Mouse (Mus musculus) cerebellum, adult 11 months (tissue): ENCODE data around the gene Glt28d2.

Experiments used
- DNase-seq: peaks from one replicate; pipeline ENCODE4 v3.0.0; 2022

The Glt28d2 gene

GRCm38 (mm10) chr3:85820839-85821548 is 66.3 kb downstream of the Glt28d2 start:
- no peak for DNase-seq
